Mouse (Mus musculus) forebrain, embryonic 11.5 days (tissue): ENCODE measurements around the gene Galp. TPM values are rescaled to one million over a fixed set of nuclear protein-coding genes. Genes with fewer than 3 reads are reported as not detected.

Source experiments
- ATAC-seq: fragments of 200-750 bp; cut with Nextera tagmentation; replicated peaks from 2 replicates; pipeline ENCODE4 v1.8.0; 2017; ENCODE audit warnings: moderate TSS enrichment; ENCODE audit not compliant: low FRiP score
- DNase-seq: peaks from one replicate; pipeline ENCODE4 v3.0.0-alpha.2; 2017; ENCODE audit warnings: low spot score
- H3K27ac ChIP-seq: fragments of 300-500 bp; sonication (generic); 2 replicates; pipeline ENCODE4 v1.5.1; 2014; ENCODE audit warnings: low read depth, low read length
- H3K27me3 ChIP-seq: fragments of 300-500 bp; sonication (generic); 2 replicates; pipeline ENCODE4 v1.6.1; 2014; ENCODE audit warnings: mild to moderate bottlenecking, low read length, mixed read lengths; ENCODE audit not compliant: control insufficient read depth, insufficient read depth
- H3K36me3 ChIP-seq: fragments of 300-500 bp; sonication (generic); 2 replicates; pipeline ENCODE4 v1.6.1; 2014; ENCODE audit warnings: mild to moderate bottlenecking, low read length, moderate library complexity, mixed read lengths; ENCODE audit not compliant: control insufficient read depth, insufficient read depth
- H3K4me1 ChIP-seq: fragments of 300-500 bp; sonication (generic); replicated peaks from 2 replicates; pipeline ENCODE4 v1.6.1; 2014; ENCODE audit warnings: low read length, mixed read lengths; ENCODE audit not compliant: control insufficient read depth, insufficient read depth
- H3K4me2 ChIP-seq: fragments of 300-500 bp; sonication (generic); 2 replicates; pipeline ENCODE4 v1.6.1; 2014; ENCODE audit warnings: low read depth, mild to moderate bottlenecking, low read length, moderate library complexity, mixed read lengths; ENCODE audit not compliant: severe bottlenecking
- H3K4me3 ChIP-seq: fragments of 300-500 bp; sonication (generic); 2 replicates; pipeline ENCODE4 v1.5.1; 2014; ENCODE audit warnings: low read depth, low read length
- H3K9ac ChIP-seq: fragments of 300-500 bp; sonication (generic); 2 replicates; pipeline ENCODE4 v1.6.1; 2014; ENCODE audit warnings: low read length
- H3K9me3 ChIP-seq: fragments of 300-500 bp; sonication (generic); 2 replicates; pipeline ENCODE4 v1.6.1; 2016; ENCODE audit warnings: low read length, mixed read lengths; ENCODE audit not compliant: control insufficient read depth
- WGBS: fragments of 180-500 bp; shearing (Covaris S2); extraction: QIAGEN DNeasy Blood & Tissue Kit; methylation state at CpG from one replicate; pipeline ENCODE4 v1.1.7; 2014; 5-methylcytosine and 5-hydroxymethylcytosine counted together
- polyA plus RNA-seq: library from polyadenylated mRNA; unstranded; fragments of >200 nt; fragmentation: Nextera tagmentation; extraction: Ambion mirVana; gene quantifications from 2 replicates; pipeline ENCODE4 v1.2.1, GENCODE M21; 2014

The Galp gene
- polyA plus RNA-seq, 1 experiment from 2014 or later, result not detected

GRCm38 (mm10) chr7:6156901-6157472 is 39.9 kb upstream of the Galp start:
- 80% methylated on average over 9 of the region's 9 CpGs for WGBS

DNA sequence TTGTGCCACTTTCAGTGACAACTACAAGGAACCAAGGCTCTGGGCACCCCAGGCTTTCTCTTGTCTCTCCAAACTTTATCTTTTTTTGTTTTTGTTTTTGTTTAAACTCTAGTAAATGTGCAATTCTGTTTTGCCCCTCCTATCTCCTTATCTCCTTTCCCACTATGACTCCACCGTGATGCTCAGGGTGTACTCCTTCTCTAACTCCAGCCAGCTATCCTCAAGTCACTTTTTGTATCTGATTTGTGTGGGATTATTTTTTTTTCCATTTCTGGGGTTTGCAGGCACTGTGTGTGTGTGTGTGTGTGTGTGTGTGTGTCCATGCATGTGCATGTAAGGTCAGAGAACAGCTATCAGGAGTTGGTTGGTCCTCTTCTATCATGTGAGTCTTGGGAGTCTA is 39.4 kb upstream of the Galp start:
- no peak for DNase-seq
- no peak overlapping the region for H3K27ac ChIP-seq
- H3K4me1 ChIP-seq, result peaks cover 4% of the 10 kb centered on the region; the same call in 1 of the 2 replicates
- no peak overlapping the region for H3K4me3 ChIP-seq
- H3K9ac ChIP-seq, result no peak overlapping the region
- 81% methylated on average over 1 of the region's 1 CpGs for WGBS
- H3K9me3 ChIP-seq, result no peaks in the 10 kb centered on the region; the same call in 1 of the 2 replicates
- ATAC-seq, result no peak
- no peaks in the 10 kb centered on the region for H3K27me3 ChIP-seq
- H3K36me3 ChIP-seq, result no peaks in the 10 kb centered on the region
- H3K4me2 ChIP-seq, result no peak overlapping the region

More at GRCm38 (mm10) chr7:6156901-6157472, 39.9 kb upstream of the Galp start:
- H3K9ac ChIP-seq, result no peak overlapping the region; the same call in 1 of the 2 replicates
- peak overlapping the region; percentile 80; the same call in 1 of the 2 replicates for H3K4me3 ChIP-seq
- H3K36me3 ChIP-seq, result no peaks in the 10 kb centered on the region
- no peak for DNase-seq
- no peaks in the 10 kb centered on the region; the same call in 1 of the 2 replicates for H3K9me3 ChIP-seq
- peaks cover 4% of the 10 kb centered on the region; the same call in 1 of the 2 replicates for H3K4me1 ChIP-seq
- H3K27me3 ChIP-seq, result no peaks in the 10 kb centered on the region
- no peak overlapping the region for H3K27ac ChIP-seq
- peak overlapping the region; percentile 57 for H3K4me2 ChIP-seq
- no peak for ATAC-seq

- Histone ChIP-seq H3K36me3 (no peaks in the 10 kb centered on the region), H3K9ac (no peak overlapping the region), H3K27ac (no peak overlapping the region), H3K4me1 (peaks cover 4% of the 10 kb centered on the region; the same call in 1 of the 2 replicates), H3K9me3 (no peaks in the 10 kb centered on the region), H3K27me3 (no peaks in the 10 kb centered on the region), H3K4me2 (no peak overlapping the region), H3K4me3 (no peak overlapping the region)
- 89% methylated on average over 3 of the region's 3 CpGs for WGBS
- DNase-seq, result no peak
- ATAC-seq, result no peak
Measured at GRCm38 (mm10) chr7:6159604-6160003, 37.3 kb upstream of the Galp start.

DNA sequence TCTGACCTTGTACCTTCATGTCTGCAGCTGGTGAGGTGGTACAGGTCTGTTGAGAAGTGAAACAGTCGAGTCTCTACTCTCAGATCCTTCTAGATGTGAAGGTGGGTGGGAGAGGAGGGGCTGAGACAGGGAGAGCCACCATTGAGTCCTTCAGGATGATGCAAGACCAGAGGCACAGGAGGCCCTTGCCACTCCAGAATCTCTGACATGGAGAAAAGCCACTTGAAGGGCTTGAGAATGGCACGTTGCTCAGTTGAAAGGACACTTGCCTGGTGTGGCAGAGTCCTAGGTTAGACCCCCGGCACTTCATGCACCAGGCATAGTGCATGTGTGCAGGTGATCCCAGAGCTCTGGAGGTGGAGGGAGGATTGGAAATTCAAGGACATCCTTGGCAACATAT is 35.3 kb upstream of the Galp start:
- H3K27me3 ChIP-seq, result no peaks in the 10 kb centered on the region
- ATAC-seq, result no peak
- peaks cover under 1% of the 10 kb centered on the region; the same call in 1 of the 2 replicates for H3K4me1 ChIP-seq
- whole genome bisulfite sequencing, result 56% methylated on average over 3 of the region's 3 CpGs
- no peak for DNase-seq
- no peak overlapping the region for H3K27ac ChIP-seq
- no peak overlapping the region for H3K9ac ChIP-seq
- no peak overlapping the region for H3K4me3 ChIP-seq
- no peak overlapping the region for H3K4me2 ChIP-seq
- no peaks in the 10 kb centered on the region for H3K9me3 ChIP-seq
- H3K36me3 ChIP-seq, result no peaks in the 10 kb centered on the region

- Histone ChIP-seq H3K27me3 (no peaks in the 10 kb centered on the region), H3K9me3 (no peaks in the 10 kb centered on the region), H3K27ac (no peak overlapping the region), H3K4me3 (no peak overlapping the region), H3K9ac (no peak overlapping the region), H3K36me3 (no peaks in the 10 kb centered on the region), H3K4me2 (no peak overlapping the region), H3K4me1 (no peaks in the 10 kb centered on the region)
- WGBS, result 71% methylated on average over 4 of the region's 4 CpGs
- no peak for DNase-seq
- ATAC-seq, result no peak
Measured at GRCm38 (mm10) chr7:6162172-6162571, 34.7 kb upstream of the Galp start.

DNA sequence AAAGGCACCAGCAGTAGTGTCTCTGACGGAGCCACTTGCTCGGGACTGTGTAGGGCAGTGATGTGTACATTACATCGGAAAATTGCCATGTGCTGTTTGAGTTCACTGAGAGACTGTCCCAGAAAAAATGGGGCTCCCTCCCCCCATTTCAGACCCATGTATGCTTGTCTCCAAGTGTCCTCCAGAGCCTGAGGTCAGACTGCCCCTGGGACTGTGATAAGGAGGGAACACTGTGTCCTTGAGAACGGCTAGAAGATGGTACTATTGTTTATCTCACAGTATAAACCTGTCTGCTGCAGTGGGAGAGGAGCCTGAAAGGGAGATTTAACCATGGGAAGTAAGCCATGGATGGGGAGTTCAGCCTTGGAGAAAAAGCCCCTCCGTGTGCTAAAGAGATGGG is 32.2 kb upstream of the Galp start:
- ATAC-seq, result no peak
- H3K27me3 ChIP-seq, result no peaks in the 10 kb centered on the region
- no peaks in the 10 kb centered on the region for H3K9me3 ChIP-seq
- H3K4me2 ChIP-seq, result no peak overlapping the region
- H3K9ac ChIP-seq, result no peak overlapping the region
- no peaks in the 10 kb centered on the region for H3K36me3 ChIP-seq
- WGBS, result 75% methylated on average over 5 of the region's 5 CpGs
- H3K27ac ChIP-seq, result no peak overlapping the region
- no peak overlapping the region for H3K4me3 ChIP-seq
- H3K4me1 ChIP-seq, result no peaks in the 10 kb centered on the region
- DNase-seq, result no peak

- Histone ChIP-seq H3K4me2 (no peak overlapping the region), H3K27ac (no peak overlapping the region), H3K9ac (no peak overlapping the region), H3K36me3 (no peaks in the 10 kb centered on the region), H3K4me1 (no peaks in the 10 kb centered on the region), H3K9me3 (no peaks in the 10 kb centered on the region), H3K4me3 (no peak overlapping the region), H3K27me3 (no peaks in the 10 kb centered on the region)
- WGBS, result 81% methylated on average over 3 of the region's 3 CpGs
- DNase-seq (no peak), ATAC-seq (no peak)
Measured at GRCm38 (mm10) chr7:6169403-6169802, 27.5 kb upstream of the Galp start.

DNA sequence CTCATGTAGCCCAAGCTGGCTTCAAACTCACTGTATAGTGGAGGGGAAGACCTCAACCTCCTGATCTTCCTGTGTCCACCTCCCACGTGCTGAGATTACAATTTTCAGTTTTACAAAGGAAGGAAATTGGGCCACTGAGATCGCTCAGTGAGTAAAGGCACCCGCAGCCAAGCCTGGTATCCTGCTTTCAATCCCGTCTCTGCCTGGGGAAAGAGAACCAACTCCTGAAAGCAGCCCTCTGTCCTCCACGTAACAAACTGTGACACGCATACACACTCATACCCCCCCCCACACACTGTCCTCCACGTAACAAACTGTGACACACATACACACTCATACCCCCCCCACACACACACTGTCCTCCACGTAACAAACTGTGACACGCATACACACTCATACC is 26.5 kb upstream of the Galp start:
- Histone ChIP-seq H3K9me3 (no peaks in the 10 kb centered on the region), H3K27me3 (no peaks in the 10 kb centered on the region), H3K4me2 (no peak overlapping the region), H3K27ac (no peak overlapping the region), H3K4me3 (no peak overlapping the region), H3K9ac (no peak overlapping the region), H3K36me3 (no peaks in the 10 kb centered on the region), H3K4me1 (no peaks in the 10 kb centered on the region)
- no peak for ATAC-seq
- DNase-seq, result no peak
- 86% methylated on average over 9 of the region's 9 CpGs for WGBS

DNA sequence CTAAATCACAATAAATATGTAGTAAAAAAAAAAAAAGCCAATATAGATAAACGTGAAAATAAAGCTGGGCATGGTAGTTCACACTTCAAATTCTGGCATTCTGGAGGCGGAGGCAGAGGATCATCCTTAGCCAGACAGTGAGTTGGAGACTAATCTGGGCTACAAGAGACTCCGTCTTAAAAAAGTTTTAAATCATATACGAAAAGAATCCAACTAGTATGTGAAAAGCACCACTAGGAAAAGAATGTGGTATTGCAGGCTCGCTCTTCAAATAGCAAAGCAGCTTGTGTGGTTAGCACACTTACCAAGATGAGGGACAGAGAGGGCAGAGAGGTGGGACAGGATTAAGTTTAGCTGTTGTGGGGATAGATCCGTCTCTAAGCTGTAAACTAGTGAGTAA is 26.0 kb upstream of the Galp start:
- no peaks in the 10 kb centered on the region for H3K9me3 ChIP-seq
- H3K9ac ChIP-seq, result peak overlapping the region; percentile 49
- no peaks in the 10 kb centered on the region for H3K27me3 ChIP-seq
- H3K36me3 ChIP-seq, result no peaks in the 10 kb centered on the region
- ATAC-seq, result no peak
- H3K4me3 ChIP-seq, result peak overlapping the region; percentile 68; the same call in 1 of the 2 replicates
- WGBS, result 53% methylated on average over 6 of the region's 6 CpGs
- H3K27ac ChIP-seq, result peak overlapping the region; percentile 37
- H3K4me2 ChIP-seq, result peak overlapping the region; percentile 77
- no peak for DNase-seq
- H3K4me1 ChIP-seq, result no peaks in the 10 kb centered on the region
